Mouse (Mus musculus) megakaryocyte, embryonic 14.5 days (primary cell): ENCODE measurements around the gene Lmo7. TPM values are rescaled to one million over a fixed set of nuclear protein-coding genes. Genes with fewer than 3 reads are reported as not detected.

Experiments used
- H3K27me3 ChIP-seq: replicated peaks from 2 replicates; pipeline ENCODE3; 2012; ENCODE audit warnings: inconsistent platforms
- H3K36me3 ChIP-seq: replicated peaks from 2 replicates; pipeline ENCODE3; 2012; ENCODE audit warnings: low read length, inconsistent platforms, mixed read lengths
- H3K4me1 ChIP-seq: 2 replicates; pipeline ENCODE4 v1.6.1; 2012; ENCODE audit warnings: inconsistent platforms
- H3K4me3 ChIP-seq: replicated peaks from 2 replicates; pipeline ENCODE3; 2012; ENCODE audit warnings: moderate library complexity, mild to moderate bottlenecking, inconsistent platforms
- H3K9me3 ChIP-seq: 2 replicates; pipeline ENCODE4 v1.6.1; 2012; ENCODE audit warnings: inconsistent platforms
- FLI1 ChIP-seq: IDR thresholded peaks from 2 replicates; pipeline ENCODE4 v1.6.1; 2012; ENCODE audit warnings: low read length, inconsistent platforms, mixed read lengths
- GATA1 ChIP-seq: IDR thresholded peaks from 3 replicates; pipeline ENCODE4 v1.6.1; 2012; ENCODE audit warnings: mixed read lengths, low read length, inconsistent platforms, borderline replicate concordance
- polyA plus RNA-seq: library from polyadenylated mRNA; stranded (reverse); fragments of >175 nt; gene quantifications from 2 replicates; pipeline ENCODE4 v1.2.3, GENCODE M21; 2012; ENCODE audit warnings: low replicate concordance; ENCODE audit not compliant: insufficient read depth

Gene Lmo7
- polyA plus RNA-seq, 1 experiment: 0.08 TPM

DNA sequence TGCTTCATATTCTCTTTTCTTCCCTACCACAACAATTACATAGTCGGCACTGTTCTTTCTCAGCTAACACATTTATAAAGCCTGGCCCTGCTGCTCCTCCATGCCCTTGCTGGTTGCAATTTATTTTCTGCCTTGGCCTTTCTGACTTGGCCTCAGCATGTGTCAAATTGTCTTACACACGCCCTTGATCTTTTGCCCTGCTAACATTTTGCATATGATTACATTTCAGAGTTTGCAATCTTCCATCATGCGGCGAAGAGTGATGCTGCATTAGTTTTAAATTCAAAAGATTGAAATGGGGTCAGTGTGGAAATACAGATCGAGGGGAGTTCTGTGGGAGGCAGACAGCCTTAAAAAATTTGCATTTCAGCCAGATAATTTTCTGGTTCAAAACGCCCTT lies 234.6 kb downstream of the Lmo7 start:
- TF ChIP-seq GATA1 (no peak), FLI1 (no peak)
- H3K4me1 ChIP-seq: no peaks in the 10 kb centered on the region
- no peaks in the 10 kb centered on the region for H3K36me3 ChIP-seq
- peaks cover 14% of the 10 kb centered on the region for H3K9me3 ChIP-seq
- H3K4me3 ChIP-seq: no peak overlapping the region
- no peaks in the 10 kb centered on the region for H3K27me3 ChIP-seq

GRCm38 (mm10) chr14:101964956-101965355 lies 235.2 kb downstream of the Lmo7 start:
- Histone ChIP-seq H3K4me3 (no peak overlapping the region), H3K4me1 (no peaks in the 10 kb centered on the region), H3K9me3 (peaks cover 16% of the 10 kb centered on the region), H3K36me3 (no peaks in the 10 kb centered on the region), H3K27me3 (no peaks in the 10 kb centered on the region)
- TF ChIP-seq GATA1 (no peak), FLI1 (no peak)

- H3K4me1 ChIP-seq: no peaks in the 10 kb centered on the region
- H3K27me3 ChIP-seq: no peaks in the 10 kb centered on the region
- TF ChIP-seq FLI1: no peak
- H3K4me3 ChIP-seq: no peak overlapping the region
- H3K9me3 ChIP-seq: peaks cover 10% of the 10 kb centered on the region; the same call in 1 of the 2 replicates
- no peaks in the 10 kb centered on the region for H3K36me3 ChIP-seq
Observed at GRCm38 (mm10) chr14:101972764-101973163, 243.0 kb downstream of the Lmo7 start.

DNA sequence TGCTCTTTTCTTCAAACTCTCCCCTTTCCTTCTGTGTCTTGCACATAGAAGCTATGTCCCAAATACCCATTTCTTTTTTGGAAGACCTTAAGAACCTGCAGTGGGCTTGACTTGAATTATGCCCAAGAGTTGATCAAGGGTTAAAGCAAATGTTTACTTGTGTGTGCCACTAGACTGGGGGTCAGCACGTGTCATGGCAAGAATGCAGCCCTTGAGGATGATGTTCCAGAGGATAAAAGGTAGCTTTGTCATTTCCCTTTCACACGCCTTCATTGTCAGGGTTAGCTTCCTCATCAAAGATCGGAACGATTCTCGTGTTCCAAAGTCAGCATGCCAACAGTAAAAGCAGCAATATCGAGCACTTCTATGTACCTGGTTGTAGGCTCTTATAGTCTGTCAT lies 243.4 kb downstream of the Lmo7 start:
- no peaks in the 10 kb centered on the region for H3K4me1 ChIP-seq
- H3K27me3 ChIP-seq: no peaks in the 10 kb centered on the region
- TF ChIP-seq FLI1 (no peak), GATA1 (no peak)
- peaks cover 10% of the 10 kb centered on the region; the same call in 1 of the 2 replicates for H3K9me3 ChIP-seq
- H3K36me3 ChIP-seq: no peaks in the 10 kb centered on the region
- no peak overlapping the region for H3K4me3 ChIP-seq

DNA sequence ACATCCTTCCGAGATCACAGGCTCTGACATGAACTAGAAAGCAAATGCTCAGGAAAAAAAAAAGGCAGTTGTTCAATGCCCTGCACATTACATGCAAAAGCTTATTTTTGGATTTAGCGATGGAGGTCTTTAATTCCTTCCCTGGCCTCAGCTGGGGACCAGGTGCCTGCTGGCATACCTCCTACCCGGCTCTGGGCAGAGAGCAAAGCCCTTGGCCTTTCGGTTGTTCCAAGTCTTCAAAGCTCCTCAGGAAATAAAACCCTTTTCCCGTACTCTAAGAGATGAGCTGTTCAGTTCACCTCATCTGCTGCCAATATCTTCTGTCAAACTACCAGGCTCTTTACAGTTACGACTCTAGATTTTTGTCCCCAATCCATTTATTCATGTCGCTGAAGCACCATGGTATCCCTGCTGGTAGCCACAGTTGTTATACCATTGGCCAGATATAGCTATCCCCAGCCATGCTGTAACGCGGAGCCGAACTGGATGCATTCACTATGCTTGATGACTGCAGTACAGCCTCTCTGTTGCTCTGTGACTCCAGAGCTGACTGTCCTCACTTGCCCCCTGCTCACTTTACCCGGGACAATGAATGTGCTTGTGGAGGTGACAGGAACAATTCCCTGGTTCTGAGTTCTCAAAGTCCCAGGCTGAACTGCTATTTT lies 246.4 kb downstream of the Lmo7 start:
- TF ChIP-seq GATA1 (no peak), FLI1 (no peak)
- H3K4me1 ChIP-seq: no peaks in the 10 kb centered on the region
- H3K9me3 ChIP-seq: peaks cover 6% of the 10 kb centered on the region; the same call in 1 of the 2 replicates

More for the DNA sequence above, 246.4 kb downstream of the Lmo7 start:
- H3K36me3 ChIP-seq: no peaks in the 10 kb centered on the region
- no peaks in the 10 kb centered on the region for H3K27me3 ChIP-seq
- no peak overlapping the region for H3K4me3 ChIP-seq

Other genes starting within 250 kb of the Lmo7 start
- gene Tbc1d4, start 120.8 kb upstream of the Lmo7 start, polyA plus RNA-seq: 1.5 TPM in 1 of 2 replicates, not detected in the other
- gene Commd6, start 89.3 kb upstream of the Lmo7 start, polyA plus RNA-seq: 2.4 and 7.9 TPM in 2 replicates
- gene Uchl3, start 76.0 kb upstream of the Lmo7 start, polyA plus RNA-seq: 15.2 TPM in 1 of 2 replicates, not detected in the other
- gene Gm9922, start 143 bp upstream of the Lmo7 start, polyA plus RNA-seq: not detected in 2 replicates